Mouse (Mus musculus): ENCODE data around the gene Oip5. TPM values are rescaled to one million over a fixed set of nuclear protein-coding genes. Genes with fewer than 3 reads are reported as not detected.
A peak's percentile ranks its signal among the peaks of the same experiment; 100 is the strongest.
"Not testable (repeated sequence)": the region's sequence is repeated elsewhere in the genome, so short reads cannot be mapped to it uniquely, and the experiment has no call there.

Oip5 gene
- polyA plus RNA-seq, 1 experiment from 2014 or later = 33.2 TPM

GRCm38 (mm10) chr2:119617841-119618198, 449 bp downstream of the Oip5 start:
- ATAC-seq (ENCODE audit: low FRiP score) (no peak; the same call in 1 of the 2 replicates), DNase-seq (ENCODE audit: low spot score) (no peak)
- Histone ChIP-seq H3K27me3 (ENCODE audit: control insufficient read depth, insufficient read depth, low read length) (no peaks in the 10 kb centered on the region), H3K27ac (ENCODE audit: low read depth, low read length) (no peak overlapping the region), H3K4me2 (replicated peaks; ENCODE audit: low read depth, low read length) (peak overlapping the region; percentile 74), H3K9ac (ENCODE audit: low read depth, low read length) (peak overlapping the region; percentile 60), H3K4me1 (replicated peaks; ENCODE audit: control insufficient read depth, insufficient read depth, low read length) (peaks cover 8% of the 10 kb centered on the region; the same call in 1 of the 2 replicates), H3K9me3 (ENCODE audit: control insufficient read depth, low read length) (no peaks in the 10 kb centered on the region), H3K36me3 (ENCODE audit: control insufficient read depth, insufficient read depth, low read length) (no peaks in the 10 kb centered on the region), H3K4me3 (ENCODE audit: low read depth, low read length) (peak overlapping the region; percentile 80)
- WGBS = 0% methylated on average over 13 of the region's 13 CpGs

GRCm38 (mm10) chr2:119607023-119607422, 11.2 kb downstream of the Oip5 start:
- H3K9me3 ChIP-seq (ENCODE audit: control insufficient read depth, low read length) = no peaks in the 10 kb centered on the region
- DNase-seq (ENCODE audit: low spot score) = no peak
- H3K4me3 ChIP-seq (ENCODE audit: low read depth, low read length) = no peak overlapping the region
- no peak for ATAC-seq (ENCODE audit: low FRiP score)
- H3K4me2 ChIP-seq (replicated peaks; ENCODE audit: low read depth, low read length) = no peak overlapping the region
- 97% methylated on average over 4 of the region's 4 CpGs for WGBS
- H3K9ac ChIP-seq (ENCODE audit: low read depth, low read length) = no peak overlapping the region
- no peaks in the 10 kb centered on the region for H3K4me1 ChIP-seq (replicated peaks; ENCODE audit: control insufficient read depth, insufficient read depth, low read length)
- no peak overlapping the region for H3K27ac ChIP-seq (ENCODE audit: low read depth, low read length)
- H3K27me3 ChIP-seq (ENCODE audit: control insufficient read depth, insufficient read depth, low read length) = no peaks in the 10 kb centered on the region
- peaks cover 3% of the 10 kb centered on the region; the same call in 1 of the 2 replicates for H3K36me3 ChIP-seq (ENCODE audit: control insufficient read depth, insufficient read depth, low read length)

- ATAC-seq (ENCODE audit: low FRiP score) (no peak), DNase-seq (ENCODE audit: low spot score) (no peak)
- no peak overlapping the region for H3K9ac ChIP-seq (ENCODE audit: low read depth, low read length)
- H3K27ac ChIP-seq (ENCODE audit: low read depth, low read length) = no peak overlapping the region
- no peak overlapping the region for H3K4me3 ChIP-seq (ENCODE audit: low read depth, low read length)
- no peak overlapping the region for H3K4me2 ChIP-seq (replicated peaks; ENCODE audit: low read depth, low read length)
- WGBS = 94% methylated on average over 6 of the region's 6 CpGs
- H3K9me3 ChIP-seq (ENCODE audit: control insufficient read depth, low read length) = no peaks in the 10 kb centered on the region
- H3K4me1 ChIP-seq (replicated peaks; ENCODE audit: control insufficient read depth, insufficient read depth, low read length) = no peaks in the 10 kb centered on the region
- H3K27me3 ChIP-seq (ENCODE audit: control insufficient read depth, insufficient read depth, low read length) = no peaks in the 10 kb centered on the region
- H3K36me3 ChIP-seq (ENCODE audit: control insufficient read depth, insufficient read depth, low read length) = peaks cover 3% of the 10 kb centered on the region; the same call in 1 of the 2 replicates
These were observed 12.8 kb downstream of the Oip5 start for GRCm38 (mm10) chr2:119605361-119605973.

DNA sequence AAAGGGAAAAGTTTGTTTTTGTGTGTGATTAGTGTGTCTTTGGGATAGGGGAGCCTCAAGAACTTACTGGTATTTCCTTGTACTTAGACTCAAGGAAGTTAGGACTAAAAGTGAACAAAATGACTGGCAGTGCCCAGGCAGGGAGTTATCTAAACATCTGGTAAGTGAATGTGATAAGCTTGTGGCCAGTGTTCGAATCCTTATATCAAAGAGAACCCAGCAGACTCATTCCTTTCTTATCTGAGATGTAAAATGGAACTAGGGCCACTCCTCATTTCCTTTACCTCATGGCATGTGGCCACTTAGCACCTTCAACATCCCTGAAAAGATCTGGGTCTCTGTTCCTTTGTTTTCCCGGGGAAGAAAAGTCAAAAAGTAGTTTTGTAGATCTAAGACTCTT, 14.4 kb downstream of the Oip5 start:
- Histone ChIP-seq H3K4me1 (replicated peaks; ENCODE audit: control insufficient read depth, insufficient read depth, low read length) (no peaks in the 10 kb centered on the region), H3K4me3 (ENCODE audit: low read depth, low read length) (no peak overlapping the region), H3K27me3 (ENCODE audit: control insufficient read depth, insufficient read depth, low read length) (no peaks in the 10 kb centered on the region), H3K27ac (ENCODE audit: low read depth, low read length) (no peak overlapping the region), H3K4me2 (replicated peaks; ENCODE audit: low read depth, low read length) (no peak overlapping the region), H3K9ac (ENCODE audit: low read depth, low read length) (no peak overlapping the region), H3K9me3 (ENCODE audit: control insufficient read depth, low read length) (no peaks in the 10 kb centered on the region), H3K36me3 (ENCODE audit: control insufficient read depth, insufficient read depth, low read length) (peaks cover under 1% of the 10 kb centered on the region; the same call in 1 of the 2 replicates)
- no peak for DNase-seq (ENCODE audit: low spot score)
- 78% methylated on average over 2 of the region's 2 CpGs for WGBS
- no peak for ATAC-seq (ENCODE audit: low FRiP score)

DNA sequence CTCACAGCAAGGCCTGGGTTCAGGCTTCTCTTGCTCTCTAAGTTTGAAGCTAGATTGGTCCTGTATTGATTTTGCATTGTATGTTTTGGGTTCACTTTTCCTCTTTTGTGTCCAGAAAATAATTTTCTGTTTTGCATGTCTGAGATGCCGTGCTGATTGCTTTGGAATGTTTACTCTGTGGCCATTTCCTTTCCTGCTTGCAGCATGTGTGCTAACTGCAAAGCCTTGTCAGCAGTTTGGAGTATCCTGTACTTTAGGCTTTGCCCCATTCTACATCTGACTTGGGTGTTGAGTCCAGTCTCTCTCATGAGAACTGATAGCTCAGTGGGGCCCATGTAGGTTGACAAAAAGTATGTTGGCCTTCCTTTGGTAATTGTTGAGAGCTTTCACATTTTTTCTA, 15.8 kb downstream of the Oip5 start:
- no peak overlapping the region for H3K9ac ChIP-seq (ENCODE audit: low read depth, low read length)
- DNase-seq (ENCODE audit: low spot score) (no peak), ATAC-seq (ENCODE audit: low FRiP score) (no peak)
- no peaks in the 10 kb centered on the region for H3K27me3 ChIP-seq (ENCODE audit: control insufficient read depth, insufficient read depth, low read length)
- peaks cover 2% of the 10 kb centered on the region; the same call in 1 of the 2 replicates for H3K36me3 ChIP-seq (ENCODE audit: control insufficient read depth, insufficient read depth, low read length)
- H3K4me3 ChIP-seq (ENCODE audit: low read depth, low read length) = no peak overlapping the region
- H3K27ac ChIP-seq (ENCODE audit: low read depth, low read length) = no peak overlapping the region
- 83% methylated on average over 1 of the region's 1 CpGs for WGBS
- H3K9me3 ChIP-seq (ENCODE audit: control insufficient read depth, low read length) = no peaks in the 10 kb centered on the region
- no peak overlapping the region for H3K4me2 ChIP-seq (replicated peaks; ENCODE audit: low read depth, low read length)
- no peaks in the 10 kb centered on the region for H3K4me1 ChIP-seq (replicated peaks; ENCODE audit: control insufficient read depth, insufficient read depth, low read length)

- not testable (repeated sequence) for H3K9me3 ChIP-seq (ENCODE audit: control insufficient read depth, low read length); H3K4me1 ChIP-seq (replicated peaks; ENCODE audit: control insufficient read depth, insufficient read depth, low read length); H3K4me3 ChIP-seq (ENCODE audit: low read depth, low read length); H3K9ac ChIP-seq (ENCODE audit: low read depth, low read length); H3K36me3 ChIP-seq (ENCODE audit: control insufficient read depth, insufficient read depth, low read length); H3K27me3 ChIP-seq (ENCODE audit: control insufficient read depth, insufficient read depth, low read length); ATAC-seq (ENCODE audit: low FRiP score); H3K27ac ChIP-seq (ENCODE audit: low read depth, low read length); DNase-seq (ENCODE audit: low spot score); H3K4me2 ChIP-seq (replicated peaks; ENCODE audit: low read depth, low read length)
- WGBS = 75% methylated on average over 3 of the region's 3 CpGs
These were observed 16.7 kb downstream of the Oip5 start for GRCm38 (mm10) chr2:119601575-119601974.

GRCm38 (mm10) chr2:119601027-119601426, 17.2 kb downstream of the Oip5 start:
- ATAC-seq (ENCODE audit: low FRiP score) (no peak), DNase-seq (ENCODE audit: low spot score) (no peak)
- H3K4me2 ChIP-seq (replicated peaks; ENCODE audit: low read depth, low read length) = no peak overlapping the region
- no peak overlapping the region for H3K27ac ChIP-seq (ENCODE audit: low read depth, low read length)
- WGBS = 94% methylated on average over 4 of the region's 4 CpGs
- H3K4me1 ChIP-seq (replicated peaks; ENCODE audit: control insufficient read depth, insufficient read depth, low read length) = no peaks in the 10 kb centered on the region
- no peaks in the 10 kb centered on the region for H3K27me3 ChIP-seq (ENCODE audit: control insufficient read depth, insufficient read depth, low read length)
- H3K36me3 ChIP-seq (ENCODE audit: control insufficient read depth, insufficient read depth, low read length) = peaks cover 7% of the 10 kb centered on the region
- H3K9me3 ChIP-seq (ENCODE audit: control insufficient read depth, low read length) = no peaks in the 10 kb centered on the region
- H3K9ac ChIP-seq (ENCODE audit: low read depth, low read length) = no peak overlapping the region
- no peak overlapping the region for H3K4me3 ChIP-seq (ENCODE audit: low read depth, low read length)

GRCm38 (mm10) chr2:119596781-119597330, 21.4 kb downstream of the Oip5 start:
- Histone ChIP-seq H3K9ac (ENCODE audit: low read depth, low read length) (no peak overlapping the region), H3K4me3 (ENCODE audit: low read depth, low read length) (no peak overlapping the region), H3K4me1 (replicated peaks; ENCODE audit: control insufficient read depth, insufficient read depth, low read length) (no peaks in the 10 kb centered on the region; the same call in 1 of the 2 replicates), H3K36me3 (ENCODE audit: control insufficient read depth, insufficient read depth, low read length) (peaks cover 7% of the 10 kb centered on the region), H3K4me2 (replicated peaks; ENCODE audit: low read depth, low read length) (no peak overlapping the region), H3K27ac (ENCODE audit: low read depth, low read length) (no peak overlapping the region), H3K27me3 (ENCODE audit: control insufficient read depth, insufficient read depth, low read length) (no peaks in the 10 kb centered on the region), H3K9me3 (ENCODE audit: control insufficient read depth, low read length) (no peaks in the 10 kb centered on the region)
- DNase-seq (ENCODE audit: low spot score) (no peak), ATAC-seq (ENCODE audit: low FRiP score) (no peak)
- WGBS = 94% methylated on average over 8 of the region's 8 CpGs

DNA sequence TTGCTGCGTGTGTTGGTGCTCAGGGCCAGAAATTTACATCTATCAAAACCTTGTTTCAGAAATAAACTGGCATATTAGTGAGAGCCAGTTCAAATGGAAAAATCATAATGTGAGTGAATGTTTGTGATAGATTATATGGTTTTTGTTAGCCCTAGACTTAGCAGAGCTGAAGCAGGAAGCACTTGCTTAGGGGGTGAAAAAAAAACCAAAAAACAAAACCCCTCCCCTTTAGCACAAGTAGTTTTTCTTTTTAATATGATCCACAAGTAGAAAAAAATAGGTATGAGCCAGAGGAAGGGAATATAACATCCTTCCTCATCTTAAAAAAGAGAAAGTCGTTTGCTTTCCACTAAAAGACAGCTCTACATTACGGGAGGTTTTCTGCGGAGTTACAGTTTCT, 23.0 kb downstream of the Oip5 start:
- Histone ChIP-seq H3K36me3 (ENCODE audit: control insufficient read depth, insufficient read depth, low read length) (peaks cover 7% of the 10 kb centered on the region), H3K27me3 (ENCODE audit: control insufficient read depth, insufficient read depth, low read length) (no peaks in the 10 kb centered on the region), H3K27ac (ENCODE audit: low read depth, low read length) (no peak overlapping the region), H3K4me3 (ENCODE audit: low read depth, low read length) (peak overlapping the region; percentile 93), H3K9ac (ENCODE audit: low read depth, low read length) (peak overlapping the region; percentile 97; the same call in 1 of the 2 replicates), H3K4me1 (replicated peaks; ENCODE audit: control insufficient read depth, insufficient read depth, low read length) (no peaks in the 10 kb centered on the region; the same call in 1 of the 2 replicates), H3K4me2 (replicated peaks; ENCODE audit: low read depth, low read length) (peak overlapping the region; percentile 40), H3K9me3 (ENCODE audit: control insufficient read depth, low read length) (no peaks in the 10 kb centered on the region)
- DNase-seq (ENCODE audit: low spot score) (no peak), ATAC-seq (ENCODE audit: low FRiP score) (no peak)
- WGBS = 61% methylated on average over 4 of the region's 4 CpGs

Measured in hindbrain, embryonic 11.5 days (tissue).